Mouse (Mus musculus) lung, embryonic 16.5 days (tissue): Measurements from ENCODE around the gene Dcaf17. TPM values are rescaled to one million over a fixed set of nuclear protein-coding genes. Genes with fewer than 3 reads are reported as not detected.

Experiments used
- ATAC-seq: fragments of 200-750 bp; cut with Nextera tagmentation; 2 replicates; pipeline ENCODE4 v1.8.0; 2017; ENCODE audit warnings: low read depth, mild to moderate bottlenecking, moderate library complexity
- H3K27ac ChIP-seq: fragments of 300-500 bp; sonication (generic); 2 replicates; pipeline ENCODE4 v1.5.1; 2014; ENCODE audit warnings: mild to moderate bottlenecking, control low read depth, low read length
- H3K27me3 ChIP-seq: fragments of 300-500 bp; sonication (generic); 2 replicates; pipeline ENCODE4 v1.6.1; 2014; ENCODE audit warnings: low read depth, low read length, mixed read lengths; ENCODE audit not compliant: control insufficient read depth, insufficient read depth
- H3K36me3 ChIP-seq: fragments of 300-500 bp; sonication (generic); 2 replicates; pipeline ENCODE4 v1.6.1; 2014; ENCODE audit warnings: low read length; ENCODE audit not compliant: control insufficient read depth, insufficient read depth
- H3K4me1 ChIP-seq: fragments of 300-500 bp; sonication (generic); replicated peaks from 2 replicates; pipeline ENCODE4 v1.6.1; 2014; ENCODE audit warnings: low read length, mixed read lengths; ENCODE audit not compliant: control insufficient read depth, insufficient read depth
- H3K4me2 ChIP-seq: fragments of 300-500 bp; sonication (generic); 2 replicates; pipeline ENCODE4 v1.6.1; 2014; ENCODE audit warnings: low read depth, low read length, control low read depth
- H3K4me3 ChIP-seq: fragments of 300-500 bp; sonication (generic); 2 replicates; pipeline ENCODE4 v1.5.1; 2014; ENCODE audit warnings: mild to moderate bottlenecking, low read length, control low read depth
- H3K9ac ChIP-seq: fragments of 300-500 bp; sonication (generic); 2 replicates; pipeline ENCODE4 v1.6.1; 2014; ENCODE audit warnings: low read length, control low read depth
- H3K9me3 ChIP-seq: fragments of 300-500 bp; sonication (generic); 2 replicates; pipeline ENCODE4 v1.6.1; 2016; ENCODE audit warnings: low read length; ENCODE audit not compliant: control insufficient read depth
- WGBS: fragments of 180-500 bp; shearing (Covaris S2); extraction: QIAGEN DNeasy Blood & Tissue Kit; methylation state at CpG from one replicate; pipeline ENCODE4 v1.1.7; 2014; 5-methylcytosine and 5-hydroxymethylcytosine counted together
- polyA plus RNA-seq: library from polyadenylated mRNA; unstranded; fragments of >200 nt; fragmentation: Nextera tagmentation; extraction: Ambion mirVana; gene quantifications from 2 replicates; pipeline ENCODE4 v1.2.1, GENCODE M21; 2015

Gene Dcaf17
- polyA plus RNA-seq, 1 experiment from 2014 or later = 38.6 TPM

- Histone ChIP-seq H3K27me3 (no peaks in the 10 kb centered on the region), H3K9me3 (no peaks in the 10 kb centered on the region), H3K4me1 (peaks cover 4% of the 10 kb centered on the region), H3K4me2 (no peak overlapping the region), H3K36me3 (no peaks in the 10 kb centered on the region), H3K9ac (no peak overlapping the region), H3K27ac (no peak overlapping the region), H3K4me3 (no peak overlapping the region)
- ATAC-seq = peak; percentile 74
- 49% methylated on average over 5 of the region's 5 CpGs for WGBS
Measured at GRCm38 (mm10) chr2:71026787-71027186, 28.3 kb upstream of the Dcaf17 start.

- no peak overlapping the region for H3K4me3 ChIP-seq
- H3K4me1 ChIP-seq = peaks cover 4% of the 10 kb centered on the region
- H3K27me3 ChIP-seq = no peaks in the 10 kb centered on the region
- 98% methylated on average over 9 of the region's 9 CpGs for WGBS
- no peak overlapping the region for H3K4me2 ChIP-seq
- no peak for ATAC-seq
- no peaks in the 10 kb centered on the region for H3K36me3 ChIP-seq
- no peak overlapping the region for H3K9ac ChIP-seq
- H3K9me3 ChIP-seq = no peaks in the 10 kb centered on the region
- H3K27ac ChIP-seq = no peak overlapping the region
Measured at GRCm38 (mm10) chr2:71027631-71028030, 27.5 kb upstream of the Dcaf17 start.

GRCm38 (mm10) chr2:71030663-71031062 is 24.5 kb upstream of the Dcaf17 start:
- H3K4me1 ChIP-seq = peaks cover 4% of the 10 kb centered on the region
- no peaks in the 10 kb centered on the region for H3K27me3 ChIP-seq
- H3K36me3 ChIP-seq = no peaks in the 10 kb centered on the region
- 74% methylated on average over 2 of the region's 2 CpGs for WGBS
- H3K27ac ChIP-seq = no peak overlapping the region
- H3K4me3 ChIP-seq = no peak overlapping the region
- H3K9me3 ChIP-seq = no peaks in the 10 kb centered on the region
- no peak overlapping the region for H3K9ac ChIP-seq
- no peak overlapping the region for H3K4me2 ChIP-seq
- ATAC-seq = no peak

GRCm38 (mm10) chr2:71031973-71032794 is 22.9 kb upstream of the Dcaf17 start:
- H3K4me2 ChIP-seq = no peak overlapping the region

GRCm38 (mm10) chr2:71033014-71033413 is 22.1 kb upstream of the Dcaf17 start:
- H3K9me3 ChIP-seq = no peaks in the 10 kb centered on the region
- 62% methylated on average over 4 of the region's 4 CpGs for WGBS
- no peaks in the 10 kb centered on the region for H3K4me1 ChIP-seq
- no peaks in the 10 kb centered on the region for H3K36me3 ChIP-seq
- no peak overlapping the region for H3K9ac ChIP-seq
- H3K27ac ChIP-seq = no peak overlapping the region
- H3K27me3 ChIP-seq = no peaks in the 10 kb centered on the region
- no peak overlapping the region for H3K4me3 ChIP-seq
- no peak overlapping the region for H3K4me2 ChIP-seq
- ATAC-seq = peak; percentile 52

More at GRCm38 (mm10) chr2:71031973-71032794, 22.9 kb upstream of the Dcaf17 start:
- H3K9me3 ChIP-seq = no peaks in the 10 kb centered on the region
- H3K27me3 ChIP-seq = no peaks in the 10 kb centered on the region
- H3K27ac ChIP-seq = no peak overlapping the region
- no peaks in the 10 kb centered on the region for H3K36me3 ChIP-seq
- no peak overlapping the region for H3K9ac ChIP-seq
- H3K4me1 ChIP-seq = no peaks in the 10 kb centered on the region
- no peak overlapping the region for H3K4me3 ChIP-seq
- no peak for ATAC-seq
- 67% methylated on average over 18 of the region's 18 CpGs for WGBS

GRCm38 (mm10) chr2:71033987-71034386 is 21.1 kb upstream of the Dcaf17 start:
- Histone ChIP-seq H3K27ac (no peak overlapping the region), H3K36me3 (no peaks in the 10 kb centered on the region), H3K9me3 (no peaks in the 10 kb centered on the region), H3K4me3 (no peak overlapping the region), H3K9ac (no peak overlapping the region), H3K27me3 (no peaks in the 10 kb centered on the region), H3K4me2 (no peak overlapping the region), H3K4me1 (no peaks in the 10 kb centered on the region)
- WGBS = 69% methylated on average over 8 of the region's 8 CpGs
- no peak for ATAC-seq

- 64% methylated on average over 6 of the region's 6 CpGs for WGBS
- no peak overlapping the region for H3K27ac ChIP-seq
- H3K27me3 ChIP-seq = no peaks in the 10 kb centered on the region
- H3K36me3 ChIP-seq = no peaks in the 10 kb centered on the region
- H3K9ac ChIP-seq = no peak overlapping the region
- no peak overlapping the region for H3K4me3 ChIP-seq
- H3K4me2 ChIP-seq = no peak overlapping the region
- no peak for ATAC-seq
- H3K9me3 ChIP-seq = no peaks in the 10 kb centered on the region
- no peaks in the 10 kb centered on the region for H3K4me1 ChIP-seq
Measured at GRCm38 (mm10) chr2:71037447-71037846, 17.7 kb upstream of the Dcaf17 start.

- H3K4me2 ChIP-seq = 0 out of 2 replicates have a peak overlapping the region, but pooled peaks have one; percentile 23
- no peak overlapping the region for H3K9ac ChIP-seq
- peak; percentile 70 for ATAC-seq
- no peaks in the 10 kb centered on the region for H3K36me3 ChIP-seq
- no peak overlapping the region for H3K4me3 ChIP-seq
- no peak overlapping the region for H3K27ac ChIP-seq
- H3K4me1 ChIP-seq = no peaks in the 10 kb centered on the region
- no peaks in the 10 kb centered on the region for H3K27me3 ChIP-seq
- no peaks in the 10 kb centered on the region for H3K9me3 ChIP-seq
- 34% methylated on average over 11 of the region's 11 CpGs for WGBS
Measured at GRCm38 (mm10) chr2:71039522-71040121, 15.5 kb upstream of the Dcaf17 start.

GRCm38 (mm10) chr2:71046151-71046550 is 9.0 kb upstream of the Dcaf17 start:
- H3K27me3 ChIP-seq = no peaks in the 10 kb centered on the region
- peak overlapping the region; percentile 4 for H3K4me2 ChIP-seq
- ATAC-seq = peak; percentile 81
- no peaks in the 10 kb centered on the region for H3K36me3 ChIP-seq
- no peaks in the 10 kb centered on the region for H3K9me3 ChIP-seq
- peak overlapping the region; percentile 41 for H3K27ac ChIP-seq
- no peak overlapping the region for H3K9ac ChIP-seq
- WGBS = 30% methylated on average over 6 of the region's 6 CpGs
- H3K4me3 ChIP-seq = no peak overlapping the region
- peaks cover 17% of the 10 kb centered on the region for H3K4me1 ChIP-seq
